Mouse (Mus musculus): ENCODE results near the gene 0610040J01Rik. TPM values are rescaled to one million over a fixed set of nuclear protein-coding genes. Genes with fewer than 3 reads are reported as not detected.

The 0610040J01Rik gene
- total and polyA plus RNA-seq, 3 experiments = not detected

DNA sequence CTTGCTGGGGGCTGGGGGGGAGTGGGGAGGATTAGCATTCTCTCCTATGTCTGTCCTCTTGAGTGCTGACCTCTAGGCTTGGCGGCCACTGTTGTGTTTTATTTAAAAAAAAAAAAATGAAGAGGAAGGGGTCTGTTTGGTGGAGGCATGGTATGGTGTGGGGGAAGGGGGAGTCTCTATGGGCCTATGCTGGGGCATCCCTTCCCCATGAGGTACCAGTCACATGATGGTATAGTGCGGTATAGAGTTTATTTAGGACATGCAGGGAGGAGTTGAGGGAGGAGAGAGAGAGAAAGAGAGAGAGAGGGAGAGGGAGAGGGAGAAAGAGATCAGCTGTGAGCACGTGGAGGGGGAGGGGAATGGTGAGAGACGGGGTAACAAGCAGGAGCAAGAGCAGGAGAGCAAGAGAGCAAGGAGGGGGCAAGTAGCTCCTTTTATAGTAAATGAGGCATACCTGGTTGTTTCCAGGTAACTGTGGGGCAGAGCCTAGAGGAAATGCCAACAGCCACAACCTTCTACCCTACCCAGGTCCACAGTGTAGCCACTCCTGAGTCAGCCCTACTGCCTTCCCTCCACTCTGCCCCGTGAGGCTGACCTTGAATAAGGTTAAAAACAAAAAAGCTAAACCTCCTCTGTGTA is 15.4 kb downstream of the 0610040J01Rik start:
- H3K27me3 ChIP-seq (ENCODE audit: control insufficient read depth in 1 of 2, insufficient read depth in 2 of 2, low read length in 2 of 2) = no peaks in the 10 kb centered on the region
- H3K27ac ChIP-seq (ENCODE audit: control insufficient read depth, low read depth, low read length) = no peak overlapping the region
- no peak overlapping the region for H3K4me3 ChIP-seq (ENCODE audit: control insufficient read depth in 1 of 2, insufficient read depth in 1 of 2, low read depth in 2 of 2, low read length in 2 of 2)
- no peak overlapping the region for H3K9ac ChIP-seq (ENCODE audit: control insufficient read depth, low read depth, low read length, poor library complexity, severe bottlenecking)
- no peaks in the 10 kb centered on the region for H3K79me2 ChIP-seq (ENCODE audit: control insufficient read depth, insufficient read depth, low read length, poor library complexity)
- TF ChIP-seq HCFC1 (IDR thresholded peaks at IDR 0.05; ENCODE audit: low read depth, low read length) = no peak
- TF ChIP-seq JUND (IDR thresholded peaks at IDR 0.05; ENCODE audit: low read depth, low read length) = no peak
- TF ChIP-seq MYC (IDR thresholded peaks at IDR 0.05; ENCODE audit: low read depth, low read length) = no peak
- TF ChIP-seq BHLHE40 (IDR thresholded peaks at IDR 0.05; ENCODE audit: borderline replicate concordance, low read depth, low read length) = no peak
- no peak for TF ChIP-seq MXI1 (IDR thresholded peaks at IDR 0.05; ENCODE audit: low read depth, low read length)
- H3K36me3 ChIP-seq (ENCODE audit: control insufficient read depth in 1 of 2, insufficient read depth in 2 of 2, low read length in 2 of 2) = no peaks in the 10 kb centered on the region
- peaks cover 0 to 5% of the 10 kb centered on the region in 2 experiments; a peak in 3 of 4 replicates for H3K4me1 ChIP-seq (ENCODE audit: control insufficient read depth in 1 of 2, insufficient read depth in 2 of 2, low read length in 2 of 2)
- DNase-seq (ENCODE audit: low read depth, low spot score) = no peak
- no peaks in the 10 kb centered on the region for H3K9me3 ChIP-seq (replicated peaks; ENCODE audit: insufficient read depth, low read length)

DNA sequence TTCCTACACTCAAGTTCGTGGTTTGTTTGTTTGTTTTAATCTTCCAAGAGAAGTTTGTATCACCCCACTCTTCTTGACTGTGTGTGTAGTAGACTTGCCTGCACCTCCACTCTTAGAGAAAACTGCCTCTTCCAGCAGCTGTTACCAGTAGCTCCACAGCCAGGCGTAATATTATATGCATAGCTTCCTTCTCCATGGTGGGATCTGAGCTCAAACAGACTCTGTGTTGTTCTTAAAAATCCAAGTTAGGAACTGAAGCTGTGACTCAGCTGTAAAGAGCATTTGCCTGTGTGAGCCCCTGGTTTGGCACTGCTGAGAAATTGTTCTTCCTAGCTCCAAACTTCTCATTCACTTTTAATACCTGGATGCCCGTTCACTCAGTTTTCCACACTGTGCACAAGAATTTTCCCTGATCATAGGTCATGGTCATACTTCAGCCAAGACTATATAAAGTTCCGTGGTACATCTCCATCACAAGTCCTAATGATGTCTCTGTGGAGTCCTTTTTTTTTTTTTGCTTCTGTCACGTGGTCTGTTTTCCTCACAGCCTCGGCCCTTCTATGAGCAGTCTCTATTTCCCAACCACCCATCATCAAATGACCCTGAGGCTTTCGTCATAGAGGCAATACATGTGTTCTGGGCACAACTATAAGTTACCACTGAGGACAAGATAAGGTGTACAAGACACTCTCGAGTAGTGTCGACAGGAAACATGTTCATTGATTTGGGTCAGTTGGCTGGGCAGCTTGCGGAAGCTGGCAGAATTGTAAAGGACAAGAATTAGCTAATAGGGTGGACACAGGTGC is 16.4 kb downstream of the 0610040J01Rik start:
- no peak overlapping the region for H3K27ac ChIP-seq (ENCODE audit: control insufficient read depth, low read depth, low read length)

DNA sequence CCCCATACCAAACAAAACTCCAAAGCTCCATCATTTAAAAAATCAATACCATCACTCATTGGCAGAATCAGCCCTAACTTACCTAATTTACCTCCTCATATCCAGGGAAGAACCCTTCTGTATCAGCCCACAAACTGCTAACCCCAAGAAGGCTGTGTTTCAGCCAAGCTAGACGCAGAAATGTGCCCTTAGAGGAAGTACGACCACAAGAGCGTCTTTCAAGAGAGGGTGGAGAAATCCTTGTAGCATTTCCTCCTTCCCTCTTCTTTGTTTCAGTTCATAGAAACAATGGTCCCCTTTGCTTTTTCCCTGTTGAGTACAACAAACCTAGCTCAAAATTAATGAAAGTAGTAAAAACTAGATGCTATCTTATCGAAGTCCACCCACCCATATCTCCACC is 18.9 kb downstream of the 0610040J01Rik start:
- Histone ChIP-seq H3K9me3 (replicated peaks; ENCODE audit: insufficient read depth, low read length) (no peaks in the 10 kb centered on the region), H3K9ac (ENCODE audit: control insufficient read depth, low read depth, low read length, poor library complexity, severe bottlenecking) (no peak overlapping the region), H3K4me1 (ENCODE audit: control insufficient read depth in 1 of 2, insufficient read depth in 2 of 2, low read length in 2 of 2) (peaks cover 0 to 2% of the 10 kb centered on the region in 2 experiments; a peak in 1 of 4 replicates), H3K4me3 (ENCODE audit: control insufficient read depth in 1 of 2, insufficient read depth in 1 of 2, low read depth in 2 of 2, low read length in 2 of 2) (peak overlapping the region in 1 of 2 experiments; percentile 47; a peak in 2 of 4 replicates), H3K27ac (ENCODE audit: control insufficient read depth, low read depth, low read length) (no peak overlapping the region), H3K79me2 (ENCODE audit: control insufficient read depth, insufficient read depth, low read length, poor library complexity) (no peaks in the 10 kb centered on the region), H3K27me3 (ENCODE audit: control insufficient read depth in 1 of 2, insufficient read depth in 2 of 2, low read length in 2 of 2) (no peaks in the 10 kb centered on the region; a peak in 1 of 4 replicates), H3K36me3 (ENCODE audit: control insufficient read depth in 1 of 2, insufficient read depth in 2 of 2, low read length in 2 of 2) (no peaks in the 10 kb centered on the region)
- DNase-seq (ENCODE audit: low read depth, low spot score) = peak; percentile 11
- TF ChIP-seq USF2 (IDR thresholded peaks at IDR 0.05; ENCODE audit: borderline replicate concordance in 1 of 2, insufficient read depth in 1 of 2, low read depth in 1 of 2, low read length in 2 of 2) (no peak), ZC3H11A (IDR thresholded peaks at IDR 0.05; ENCODE audit: low read depth, low read length) (no peak), E2F4 (IDR thresholded peaks at IDR 0.05; ENCODE audit: borderline replicate concordance, low read depth, low read length) (no peak), JUND (IDR thresholded peaks at IDR 0.05; ENCODE audit: low read depth, low read length) (no peak), CTCF (IDR thresholded peaks at IDR 0.05 in 2 of 3, conservative IDR thresholded peaks at IDR 0.05 in 1 of 3; ENCODE audit: control insufficient read depth in 1 of 3, insufficient read depth in 1 of 3, low read depth in 2 of 3, low read length in 3 of 3, poor library complexity in 1 of 3, severe bottlenecking in 1 of 3) (no peak), EP300 (IDR thresholded peaks at IDR 0.05; ENCODE audit: low read depth in 1 of 2, low read length in 2 of 2) (no peak)

More for the DNA sequence above, 16.4 kb downstream of the 0610040J01Rik start:
- TF ChIP-seq TCF12 (IDR thresholded peaks at IDR 0.05; ENCODE audit: low read depth, low read length) (no peak), SIN3A (IDR thresholded peaks at IDR 0.05; ENCODE audit: low read length) (no peak), EP300 (IDR thresholded peaks at IDR 0.05; ENCODE audit: low read depth in 1 of 2, low read length in 2 of 2) (no peak), NRF1 (IDR thresholded peaks at IDR 0.05; ENCODE audit: insufficient read depth, low read depth, low read length, poor library complexity, severe bottlenecking) (no peak), ELF1 (IDR thresholded peaks at IDR 0.05; ENCODE audit: low read depth, low read length) (no peak), MXI1 (IDR thresholded peaks at IDR 0.05; ENCODE audit: low read depth, low read length) (no peak)
- H3K79me2 ChIP-seq (ENCODE audit: control insufficient read depth, insufficient read depth, low read length, poor library complexity) = no peaks in the 10 kb centered on the region
- no peak for DNase-seq (ENCODE audit: low read depth, low spot score)
- no peaks in the 10 kb centered on the region for H3K36me3 ChIP-seq (ENCODE audit: control insufficient read depth in 1 of 2, insufficient read depth in 2 of 2, low read length in 2 of 2)
- H3K27me3 ChIP-seq (ENCODE audit: control insufficient read depth in 1 of 2, insufficient read depth in 2 of 2, low read length in 2 of 2) = no peaks in the 10 kb centered on the region
- no peak overlapping the region for H3K4me3 ChIP-seq (ENCODE audit: control insufficient read depth in 1 of 2, insufficient read depth in 1 of 2, low read depth in 2 of 2, low read length in 2 of 2)
- H3K9ac ChIP-seq (ENCODE audit: control insufficient read depth, low read depth, low read length, poor library complexity, severe bottlenecking) = no peak overlapping the region
- no peaks in the 10 kb centered on the region for H3K9me3 ChIP-seq (replicated peaks; ENCODE audit: insufficient read depth, low read length)
- H3K4me1 ChIP-seq (ENCODE audit: control insufficient read depth in 1 of 2, insufficient read depth in 2 of 2, low read length in 2 of 2) = peaks cover 0 to 2% of the 10 kb centered on the region in 2 experiments; a peak in 1 of 4 replicates

All from MEL (cell line).